Mouse (Mus musculus) CH12F3 (cell line): ENCODE results near the gene Slc25a54.

ENCODE experiments used
- in situ Hi-C: fragments of 300-500 bp; cut with MboI; formaldehyde crosslinking; loops from 2 replicates; pipeline ENCODE4 v1.14.3; 2020; ENCODE audit warnings: low sequenced_read_pairs

The Slc25a54 gene

GRCm38 (mm10) chr3:109123531-109123981 is 43.3 kb downstream of the Slc25a54 start:
- in situ Hi-C loops: no loop called here

GRCm38 (mm10) chr3:109124091-109124490 is 43.8 kb downstream of the Slc25a54 start:
- in situ Hi-C loops: no loop called here

GRCm38 (mm10) chr3:109125531-109125930 is 45.3 kb downstream of the Slc25a54 start:
- in situ Hi-C loops: no loop called here

- in situ Hi-C loops: no loop called here
These were observed 49.5 kb downstream of the Slc25a54 start for GRCm38 (mm10) chr3:109129768-109130167.

GRCm38 (mm10) chr3:109132966-109133365 is 52.7 kb downstream of the Slc25a54 start:
- in situ Hi-C loops: no loop called here

GRCm38 (mm10) chr3:109134036-109134435 is 53.8 kb downstream of the Slc25a54 start:
- in situ Hi-C loops: no loop called here

GRCm38 (mm10) chr3:109135352-109135751 is 55.1 kb downstream of the Slc25a54 start:
- in situ Hi-C loops: no loop called here

- in situ Hi-C loops: loop anchor here (25.0 kb wide), 1 partner anchor 335 kb away; no protein-coding TSS in a partner anchor
These were observed 72.3 kb downstream of the Slc25a54 start for GRCm38 (mm10) chr3:109152561-109152960.

GRCm38 (mm10) chr3:109153410-109153809 is 73.1 kb downstream of the Slc25a54 start:
- in situ Hi-C loops: loop anchor here (25.0 kb wide), 1 partner anchor 334 kb away; no protein-coding TSS in a partner anchor

GRCm38 (mm10) chr3:109155926-109156669 is 75.8 kb downstream of the Slc25a54 start:
- in situ Hi-C loops: loop anchor here (25.0 kb wide), 1 partner anchor 331 kb away; no protein-coding TSS in a partner anchor

- in situ Hi-C loops: loop anchor here (25.0 kb wide), 1 partner anchor 330 kb away; no protein-coding TSS in a partner anchor
These were observed 77.2 kb downstream of the Slc25a54 start for GRCm38 (mm10) chr3:109157481-109157880.

GRCm38 (mm10) chr3:109164088-109164487 is 83.8 kb downstream of the Slc25a54 start:
- in situ Hi-C loops: loop anchor here (25.0 kb wide), 1 partner anchor 323 kb away; no protein-coding TSS in a partner anchor

GRCm38 (mm10) chr3:109164644-109165043 is 84.4 kb downstream of the Slc25a54 start:
- in situ Hi-C loops: loop anchor here (25.0 kb wide), 1 partner anchor 323 kb away; no protein-coding TSS in a partner anchor

GRCm38 (mm10) chr3:109165214-109165829 is 85.1 kb downstream of the Slc25a54 start:
- in situ Hi-C loops: loop anchor here (25.0 kb wide), 1 partner anchor 322 kb away; no protein-coding TSS in a partner anchor
